10 mouse cellular contexts compared by ENCODE assay signal in the genomic region with DNA sequence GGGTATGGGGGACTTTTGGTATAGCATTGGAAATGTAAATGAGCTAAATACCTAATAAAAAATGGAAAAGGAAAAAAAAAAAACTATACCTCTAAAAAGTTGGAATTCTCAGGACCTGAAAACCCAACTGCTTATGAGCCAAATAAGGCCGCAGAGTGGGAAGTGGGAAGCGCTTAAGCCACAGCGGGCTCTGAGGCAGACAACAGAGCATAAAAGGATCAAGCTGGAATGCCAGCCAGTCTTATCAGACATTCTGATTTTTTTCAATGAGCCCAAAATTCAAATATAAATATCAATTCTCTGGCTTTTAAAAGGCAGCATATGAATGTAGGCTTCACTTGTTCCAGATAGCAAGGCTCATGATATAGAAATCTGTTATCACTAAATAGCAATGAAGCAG. TPM values are rescaled to one million over a fixed set of nuclear protein-coding genes. Genes with fewer than 3 reads are reported as not detected.
DNase-seq lines count a peak whose midpoint lies in the region; ATAC-seq and TF ChIP-seq lines count a peak whose summit lies in the region.
"Had no signal": no experiment of that assay in that cellular context is flagged by ENCODE, and none has a peak within 500 bp of the region (broad histone marks: within the 10 kb centered on the region; RNA-seq: fewer than 3 reads in every experiment).

No protein-coding gene starts in this region.

- no peak overlapping the region for H3K9ac ChIP-seq in heart, adult 2 months (ENCODE audit: low read depth, low read length)
- H3K9ac ChIP-seq in lung, postnatal 0 days (replicated peaks; ENCODE audit: low read depth), result no peak overlapping the region
- H3K9ac ChIP-seq in liver, embryonic 12.5 days, result no peak overlapping the region
- H3K9ac ChIP-seq in stomach, embryonic 15.5 days, result no peak overlapping the region

- H3K4me3 ChIP-seq in heart, adult 2 months, result no peak overlapping the region
- no peak overlapping the region for H3K4me3 ChIP-seq in lung, postnatal 0 days (ENCODE audit: low read depth, low read length)
- H3K4me3 ChIP-seq in liver, embryonic 12.5 days, result no peak overlapping the region
- no peak overlapping the region for H3K4me3 ChIP-seq in stomach, embryonic 15.5 days (replicated peaks)

- H3K4me2 ChIP-seq in lung, postnatal 0 days (replicated peaks; ENCODE audit: low read depth, low read length), result no peak overlapping the region
- peak overlapping the region; percentile 72 for H3K4me2 ChIP-seq in liver, embryonic 12.5 days
- H3K4me2 ChIP-seq in stomach, embryonic 15.5 days, result peak overlapping the region; percentile 27; the same call in 1 of the 2 replicates

- intact Hi-C loops in heart, adult 2 months (cut with DNase I), result loop anchor here (5.0 kb wide), 3 partner anchors 71 to 199 kb away; a partner anchor contains a TSS

- no peaks in the 10 kb centered on the region; the same call in none of the 2 replicates for H3K4me1 ChIP-seq in heart, adult 2 months (ENCODE audit: control insufficient read depth, insufficient read depth, low read length)
- no peaks in the 10 kb centered on the region for H3K4me1 ChIP-seq in lung, postnatal 0 days (ENCODE audit: insufficient read depth, low read depth, low read length)
- peaks cover 21% of the 10 kb centered on the region for H3K4me1 ChIP-seq in liver, embryonic 12.5 days
- no peaks in the 10 kb centered on the region for H3K4me1 ChIP-seq in stomach, embryonic 15.5 days

- no peaks in the 10 kb centered on the region for H3K9me3 ChIP-seq in lung, postnatal 0 days (ENCODE audit: low read length)
- no peaks in the 10 kb centered on the region for H3K9me3 ChIP-seq in liver, embryonic 12.5 days (replicated peaks)
- H3K9me3 ChIP-seq in stomach, embryonic 15.5 days, result no peaks in the 10 kb centered on the region

- H3K27ac ChIP-seq in heart, adult 2 months, result no peak overlapping the region
- H3K27ac ChIP-seq in lung, postnatal 0 days (ENCODE audit: low read length), result no peak overlapping the region
- H3K27ac ChIP-seq in liver, embryonic 12.5 days, result 0 out of 2 replicates have a peak overlapping the region, but pooled peaks have one; percentile 4
- no peak overlapping the region for H3K27ac ChIP-seq in stomach, embryonic 15.5 days

- 74% methylated on average over 3 of the region's 3 CpGs for WGBS in heart, adult 2 months
- 72% methylated on average over 3 of the region's 3 CpGs for WGBS in lung, postnatal 0 days
- 52% methylated on average over 3 of the region's 3 CpGs for WGBS in liver, embryonic 12.5 days (ENCODE audit: insufficient replicate concordance)
- 60% methylated on average over 3 of the region's 3 CpGs for WGBS in stomach, embryonic 15.5 days

- no peak for TF ChIP-seq POLR2A in heart, adult 2 months (IDR thresholded peaks at IDR 0.05; ENCODE audit: insufficient read depth, low read depth, low read length)

- no peaks in the 10 kb centered on the region for H3K79me2 ChIP-seq in heart, adult 2 months (replicated peaks; ENCODE audit: control insufficient read depth, insufficient read depth, low read length)

- H3K27me3 ChIP-seq in heart, adult 2 months (ENCODE audit: control insufficient read depth, insufficient read depth, low read length), result peaks cover 1% of the 10 kb centered on the region; the same call in 1 of the 2 replicates
- H3K27me3 ChIP-seq in lung, postnatal 0 days (replicated peaks; ENCODE audit: insufficient read depth, low read length), result no peaks in the 10 kb centered on the region
- H3K27me3 ChIP-seq in liver, embryonic 12.5 days (replicated peaks), result no peaks in the 10 kb centered on the region
- H3K27me3 ChIP-seq in stomach, embryonic 15.5 days (replicated peaks), result no peaks in the 10 kb centered on the region

- DNase-seq in heart, adult 11 months, result peak; percentile 23
- no peak for DNase-seq in heart, adult 2 months
- peak; percentile 7 for DNase-seq in lung, postnatal 0 days (ENCODE audit: low spot score)
- DNase-seq in lung, postnatal 14 days, result no peak
- no peak for DNase-seq in spleen, adult 12 weeks (ENCODE audit: low spot score)
- DNase-seq: lung, postnatal 4 days; retina, postnatal 1 day had no signal

- H3K36me3 ChIP-seq in heart, adult 2 months (ENCODE audit: control insufficient read depth, insufficient read depth, low read length), result no peaks in the 10 kb centered on the region
- H3K36me3 ChIP-seq in lung, postnatal 0 days (ENCODE audit: insufficient read depth, low read length), result no peaks in the 10 kb centered on the region
- H3K36me3 ChIP-seq in liver, embryonic 12.5 days, result no peaks in the 10 kb centered on the region; the same call in 1 of the 2 replicates
- H3K36me3 ChIP-seq in stomach, embryonic 15.5 days, result no peaks in the 10 kb centered on the region

- TF ChIP-seq CTCF in heart, adult 2 months (IDR thresholded peaks at IDR 0.05), result no peak
- no peak for TF ChIP-seq CTCF in lung, postnatal 0 days (IDR thresholded peaks at IDR 0.05)

- TF ChIP-seq EP300 in heart, adult 2 months (IDR thresholded peaks at IDR 0.05; ENCODE audit: insufficient read depth, low read depth, low read length), result no peak
- no peak for TF ChIP-seq EP300 in lung, postnatal 0 days (IDR thresholded peaks at IDR 0.05)

- no peak for ATAC-seq in lung, postnatal 0 days
- no peak for ATAC-seq in liver, embryonic 12.5 days
- ATAC-seq in stomach, embryonic 15.5 days (ENCODE audit: insufficient read depth, low FRiP score, low read depth), result no peak
- ATAC-seq in erythroblast, adult 5-6 weeks (replicated peaks; ENCODE audit: low FRiP score, poor library complexity, severe bottlenecking), result no peak

RNA-seq across cellular contexts. Expression of a gene that starts 0.8 kb away (rescaled TPM):
- total RNA-seq in heart, adult 2 months (2021), result 10 to 100 TPM; 11.1 to 14.0 TPM
- polyA plus RNA-seq in heart, adult 2 months (2012; rRNA removed), result 9.0 and 18.1 TPM in 2 replicates
- 26.5 and 38.0 TPM in 2 replicates for polyA plus RNA-seq in lung, postnatal 0 days (2015; fragmentation: Nextera tagmentation; extraction: Ambion mirVana)
- 21.8 and 24.3 TPM in 2 replicates for polyA plus RNA-seq in liver, embryonic 12.5 days (2016; fragmentation: Nextera tagmentation; extraction: Ambion mirVana)
- 64.0 and 64.7 TPM in 2 replicates for polyA plus RNA-seq in stomach, embryonic 15.5 days (2015; fragmentation: Nextera tagmentation; extraction: Ambion mirVana)
- total RNA-seq in erythroblast, adult 5-6 weeks (2015; ENCODE audit: low replicate concordance), result 2.3 and 4.0 TPM in 2 replicates
- total RNA-seq in erythroblast, adult 5-6 weeks (2017; ENCODE audit: low replicate concordance), result 2.5 and 3.8 TPM in 2 replicates

RNA-seq across cellular contexts. Expression of a gene that starts 42.0 kb away (rescaled TPM):
- under 1 TPM in 1 of 2 experiments, not detected in 1; 0.16 TPM for total RNA-seq in heart, adult 2 months (2021)
- 0.23 and 0.47 TPM in 2 replicates for polyA plus RNA-seq in heart, adult 2 months (2012; rRNA removed)
- 11.9 and 14.5 TPM in 2 replicates for polyA plus RNA-seq in lung, postnatal 0 days (2015; fragmentation: Nextera tagmentation; extraction: Ambion mirVana)
- polyA plus RNA-seq in liver, embryonic 12.5 days (2016; fragmentation: Nextera tagmentation; extraction: Ambion mirVana), result not detected in 2 replicates
- polyA plus RNA-seq in stomach, embryonic 15.5 days (2015; fragmentation: Nextera tagmentation; extraction: Ambion mirVana), result 0.27 and 0.31 TPM in 2 replicates
- not detected in 2 replicates for total RNA-seq in erythroblast, adult 5-6 weeks (2015; ENCODE audit: low replicate concordance)
- not detected in 2 replicates for total RNA-seq in erythroblast, adult 5-6 weeks (2017; ENCODE audit: low replicate concordance)

Comparison
In these comparisons a context has a peak if more than half of its experiments do, and no peak if none do; other contexts are left out.
1. DNase-seq: peak in heart, adult 11 months (single experiment) and lung, postnatal 0 days (single experiment); none in heart, adult 2 months (0 of 2), lung, postnatal 14 days (single experiment) and spleen, adult 12 weeks (single experiment).